Mouse (Mus musculus) lung, embryonic 14.5 days (tissue): Measurements from ENCODE around the gene Matn4. TPM values are rescaled to one million over a fixed set of nuclear protein-coding genes. Genes with fewer than 3 reads are reported as not detected.

Experiments used
- ATAC-seq: fragments of 200-750 bp; cut with Nextera tagmentation; 2 replicates; pipeline ENCODE4 v1.8.0; 2017; ENCODE audit warnings: mild to moderate bottlenecking, moderate TSS enrichment, moderate library complexity; ENCODE audit not compliant: insufficient read depth
- DNase-seq: peaks from one replicate; pipeline ENCODE4 v3.0.0-alpha.2; 2015
- H3K27ac ChIP-seq: fragments of 300-500 bp; sonication (generic); 2 replicates; pipeline ENCODE4 v1.5.1; 2014; ENCODE audit warnings: low read depth, mild to moderate bottlenecking, moderate library complexity
- H3K27me3 ChIP-seq: fragments of 300-500 bp; sonication (generic); 2 replicates; pipeline ENCODE4 v1.6.1; 2014; ENCODE audit warnings: low read length, control low read depth; ENCODE audit not compliant: insufficient read depth
- H3K36me3 ChIP-seq: fragments of 300-500 bp; sonication (generic); 2 replicates; pipeline ENCODE4 v1.6.1; 2014; ENCODE audit warnings: control low read depth; ENCODE audit not compliant: insufficient read depth
- H3K4me1 ChIP-seq: fragments of 300-500 bp; sonication (generic); 2 replicates; pipeline ENCODE4 v1.6.1; 2014; ENCODE audit warnings: antibody characterized with exemption, control low read depth; ENCODE audit not compliant: insufficient read depth
- H3K4me2 ChIP-seq: fragments of 300-500 bp; sonication (generic); 2 replicates; pipeline ENCODE4 v1.6.1; 2014; ENCODE audit warnings: mild to moderate bottlenecking
- H3K4me3 ChIP-seq: fragments of 300-500 bp; sonication (generic); 2 replicates; pipeline ENCODE4 v1.5.1; 2014; ENCODE audit warnings: low read depth, low read length
- H3K9ac ChIP-seq: fragments of 300-500 bp; sonication (generic); 2 replicates; pipeline ENCODE4 v1.6.1; 2014
- H3K9me3 ChIP-seq: fragments of 300-500 bp; sonication (generic); 2 replicates; pipeline ENCODE4 v1.6.1; 2016; ENCODE audit warnings: low read depth, low read length, control low read depth
- CTCF ChIP-seq: IDR thresholded peaks from 2 replicates; pipeline ENCODE4 v1.5.1; 2016; ENCODE audit warnings: antibody characterized with exemption, low read depth
- WGBS: fragments of 180-500 bp; shearing (Covaris S2); extraction: QIAGEN DNeasy Blood & Tissue Kit; methylation state at CpG from one replicate; pipeline ENCODE4 v1.1.7; 2014; 5-methylcytosine and 5-hydroxymethylcytosine counted together
- polyA plus RNA-seq: library from polyadenylated mRNA; unstranded; fragments of >200 nt; fragmentation: Nextera tagmentation; extraction: Ambion mirVana; gene quantifications from 2 replicates; pipeline ENCODE4 v1.2.1, GENCODE M21; 2014

The Matn4 gene
- polyA plus RNA-seq, 1 experiment from 2014 or later, result 6.7 TPM

DNA sequence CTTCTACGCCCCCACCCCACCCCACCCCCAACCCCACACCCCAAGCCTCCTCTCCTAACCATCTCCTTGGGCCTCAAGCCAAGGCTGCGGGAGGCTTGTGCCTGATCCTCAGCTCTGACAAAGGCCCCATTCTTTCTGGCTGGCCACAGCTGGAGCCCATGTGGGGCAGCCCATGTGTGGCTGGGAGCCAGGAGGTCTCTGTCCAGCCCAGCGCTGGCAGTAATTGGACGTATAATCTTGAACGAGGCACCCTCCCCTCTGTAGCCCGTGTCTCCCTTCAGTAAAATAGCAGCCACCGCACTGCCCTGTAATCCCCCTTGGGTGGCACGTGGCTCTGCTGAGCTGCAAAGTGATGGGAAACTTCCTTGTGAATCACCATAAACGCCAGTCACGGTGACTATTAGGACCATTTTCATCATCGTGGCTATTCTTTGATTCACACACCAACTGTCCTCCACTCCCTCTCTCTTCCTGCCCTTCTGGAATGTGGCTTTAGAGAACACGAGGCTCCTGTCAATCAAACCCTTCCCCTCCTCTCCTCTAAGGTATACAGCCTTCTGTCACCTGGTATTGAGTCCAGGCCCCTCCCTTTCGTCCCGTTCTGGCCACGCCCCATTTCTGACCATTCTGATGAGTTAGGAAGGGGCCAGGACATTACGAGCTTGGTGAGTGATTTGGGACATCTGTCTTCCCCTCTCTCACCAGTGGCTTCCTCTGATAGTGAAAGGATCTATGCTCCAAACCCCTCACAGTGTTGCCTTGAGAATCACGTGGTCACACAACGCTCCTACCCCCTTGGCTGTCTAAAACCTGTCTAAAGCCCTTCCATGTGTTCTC is 18.8 kb downstream of the Matn4 start:
- Histone ChIP-seq H3K4me2 (peak overlapping the region; percentile 45), H3K9me3 (no peaks in the 10 kb centered on the region), H3K4me3 (no peak overlapping the region), H3K4me1 (peaks cover 15% of the 10 kb centered on the region), H3K36me3 (no peaks in the 10 kb centered on the region), H3K27ac (peak overlapping the region; percentile 59; the same call in 1 of the 2 replicates), H3K27me3 (no peaks in the 10 kb centered on the region), H3K9ac (no peak overlapping the region)
- 13% methylated on average over 18 of the region's 18 CpGs for WGBS
- ATAC-seq, result peak; percentile 78
- peak; percentile 86 for DNase-seq
- TF ChIP-seq CTCF, result no peak

DNA sequence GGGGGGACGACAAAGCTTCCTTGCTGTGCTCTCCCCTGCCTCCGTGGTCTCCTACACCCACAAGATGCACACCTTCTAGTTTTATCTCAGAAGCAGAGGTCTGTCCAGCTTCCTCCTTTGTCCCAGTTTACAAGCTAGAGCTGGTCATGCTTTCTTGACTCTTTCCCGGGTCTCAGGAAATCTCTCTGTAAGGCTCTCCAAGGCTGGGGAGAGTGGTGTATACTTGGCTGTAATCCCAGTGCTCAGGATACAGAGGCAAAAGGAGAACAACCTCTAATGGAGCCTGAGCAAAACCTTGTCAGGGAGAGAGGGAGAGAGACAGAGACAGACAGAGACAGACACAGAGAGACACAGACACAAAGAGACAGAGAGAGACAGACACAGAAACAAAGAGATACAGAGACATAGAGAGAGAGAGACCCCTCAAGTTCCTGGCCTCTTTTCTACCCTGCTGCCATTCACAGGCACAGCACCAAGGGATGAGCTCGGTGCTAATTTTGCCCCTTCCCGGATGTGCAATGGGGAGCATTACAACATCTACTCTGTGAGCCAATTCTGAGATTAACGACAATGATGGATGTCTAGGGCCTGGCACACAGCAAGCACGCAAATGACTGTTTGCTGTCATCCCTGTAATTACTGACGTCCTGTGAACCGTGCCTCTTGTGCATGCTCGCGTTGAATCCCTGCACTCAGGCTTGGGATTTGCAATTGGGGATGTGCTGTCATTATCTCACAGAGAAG is 21.1 kb downstream of the Matn4 start:
- peaks cover 12% of the 10 kb centered on the region for H3K4me1 ChIP-seq
- H3K4me2 ChIP-seq, result no peak overlapping the region
- H3K9me3 ChIP-seq, result no peaks in the 10 kb centered on the region
- no peak overlapping the region for H3K27ac ChIP-seq
- DNase-seq (peak; percentile 48), ATAC-seq (no peak)
- no peak overlapping the region for H3K4me3 ChIP-seq
- TF ChIP-seq CTCF, result no peak
- no peak overlapping the region for H3K9ac ChIP-seq
- 43% methylated on average over 11 of the region's 11 CpGs for WGBS
- H3K27me3 ChIP-seq, result no peaks in the 10 kb centered on the region
- H3K36me3 ChIP-seq, result no peaks in the 10 kb centered on the region

DNA sequence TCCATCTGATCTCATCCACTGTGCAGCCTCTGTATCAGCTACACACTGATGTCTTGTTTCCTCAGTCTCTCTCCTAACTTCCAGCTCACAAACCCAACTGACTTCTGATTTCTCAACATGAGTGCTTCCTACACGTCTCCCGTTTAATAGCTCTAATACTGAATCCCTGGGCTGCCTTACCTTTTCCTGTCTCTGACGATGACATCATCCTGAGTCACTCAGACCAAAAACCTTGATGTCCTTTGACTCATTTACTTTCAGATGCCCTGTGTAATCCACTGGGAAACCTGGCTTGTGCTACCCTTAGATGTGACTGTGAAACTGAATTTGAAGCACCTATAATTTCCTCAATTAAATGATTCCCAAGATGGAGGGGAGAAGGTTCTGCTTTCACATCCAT is 22.0 kb downstream of the Matn4 start:
- no peak for TF ChIP-seq CTCF
- Histone ChIP-seq H3K9ac (no peak overlapping the region), H3K9me3 (no peaks in the 10 kb centered on the region), H3K27me3 (no peaks in the 10 kb centered on the region), H3K4me2 (no peak overlapping the region), H3K36me3 (no peaks in the 10 kb centered on the region), H3K27ac (no peak overlapping the region), H3K4me1 (peaks cover 12% of the 10 kb centered on the region), H3K4me3 (no peak overlapping the region)
- DNase-seq (no peak), ATAC-seq (no peak)
- WGBS, result 76% methylated on average over 3 of the region's 3 CpGs

DNA sequence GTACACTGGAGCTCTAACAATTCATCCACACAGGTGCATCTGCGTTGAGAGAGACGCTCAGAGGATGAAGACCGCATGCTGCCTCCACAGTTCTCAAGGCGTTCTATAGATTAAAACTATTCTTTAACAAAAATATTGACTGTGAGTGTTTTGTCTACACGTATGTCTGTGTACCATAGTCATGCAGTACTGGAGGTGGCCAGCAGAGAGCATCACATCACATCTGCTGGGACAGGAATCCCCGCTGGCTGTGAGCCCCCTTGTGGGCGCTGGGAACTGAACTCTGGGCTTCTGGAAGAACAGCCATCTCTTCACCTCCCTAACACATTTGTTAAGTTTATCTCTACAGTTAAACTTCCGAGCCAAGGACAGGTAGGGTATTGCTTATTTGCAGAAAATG is 23.2 kb downstream of the Matn4 start:
- H3K9ac ChIP-seq, result no peak overlapping the region
- H3K36me3 ChIP-seq, result no peaks in the 10 kb centered on the region
- ATAC-seq, result no peak
- peaks cover 12% of the 10 kb centered on the region for H3K4me1 ChIP-seq
- no peak overlapping the region for H3K4me3 ChIP-seq
- 73% methylated on average over 8 of the region's 8 CpGs for WGBS
- no peak overlapping the region for H3K4me2 ChIP-seq
- TF ChIP-seq CTCF, result peak; percentile 33; the same call in 1 of the 2 replicates
- no peak for DNase-seq
- H3K27ac ChIP-seq, result no peak overlapping the region
- no peaks in the 10 kb centered on the region for H3K9me3 ChIP-seq
- H3K27me3 ChIP-seq, result no peaks in the 10 kb centered on the region

DNA sequence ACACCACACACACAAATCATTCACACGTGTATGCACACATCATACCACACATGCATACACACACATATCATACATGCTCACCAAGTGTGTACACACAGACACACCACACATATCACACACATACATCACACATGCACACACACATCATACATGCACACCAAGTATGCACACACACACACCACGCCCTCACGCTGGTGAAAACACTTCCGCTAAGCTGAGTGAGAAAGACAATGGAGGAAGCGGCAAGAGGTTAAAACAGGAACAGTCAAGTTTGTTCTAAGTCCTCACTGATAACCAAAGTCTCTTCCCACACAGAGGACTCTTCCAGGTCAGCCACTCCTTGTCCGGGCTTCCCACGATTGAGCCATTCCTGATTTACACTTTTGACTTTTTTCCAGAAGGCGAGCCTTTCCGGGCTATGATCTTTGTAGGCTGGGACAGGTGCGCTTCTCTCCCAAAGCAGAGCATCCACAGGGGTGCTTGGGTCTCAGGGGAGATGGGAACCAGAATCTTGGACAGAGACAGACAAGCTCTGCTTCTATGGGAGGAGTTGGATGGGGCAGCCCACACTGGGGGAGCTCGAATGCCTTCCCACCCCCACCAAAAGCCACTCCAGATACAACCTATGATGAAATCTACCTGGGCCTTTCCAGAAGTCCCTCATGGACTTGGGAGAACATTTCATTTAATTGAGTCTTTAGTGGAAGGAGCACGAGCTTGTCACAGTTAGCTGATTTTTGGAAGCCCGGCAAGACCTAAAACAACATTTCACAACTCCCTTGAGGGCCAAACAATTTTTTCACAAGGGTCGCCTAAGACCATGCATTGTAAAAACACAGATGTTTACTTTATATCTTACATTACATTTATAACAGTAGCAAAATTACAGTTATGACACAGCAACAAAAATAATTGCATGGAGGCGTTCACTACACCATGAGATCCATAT is 27.2 kb downstream of the Matn4 start:
- no peak for ATAC-seq

DNA sequence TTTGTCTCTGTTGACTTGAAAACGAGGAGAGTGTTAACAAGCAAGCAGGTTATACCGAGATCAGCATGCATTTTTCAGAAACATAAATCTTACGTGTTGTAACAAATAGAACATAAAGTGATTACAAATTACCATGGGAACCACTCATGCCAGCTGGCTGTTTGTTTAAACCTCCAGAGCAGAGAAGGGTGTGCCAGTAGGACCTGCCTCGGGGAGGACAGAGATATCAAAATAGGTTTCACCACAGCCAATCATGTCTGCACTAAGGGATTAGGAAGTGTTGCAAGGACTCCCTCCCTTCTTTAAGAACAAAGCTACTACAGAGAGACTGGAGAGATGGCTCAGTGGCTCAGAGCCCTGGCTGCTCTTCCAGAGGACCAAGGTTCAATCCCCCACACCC is 31.8 kb downstream of the Matn4 start:
- DNase-seq, result no peak
- WGBS, result 30% methylated on average over 4 of the region's 4 CpGs
- Histone ChIP-seq H3K4me3 (no peak overlapping the region), H3K36me3 (no peaks in the 10 kb centered on the region), H3K27ac (no peak overlapping the region), H3K9ac (no peak overlapping the region), H3K9me3 (no peaks in the 10 kb centered on the region), H3K4me1 (no peaks in the 10 kb centered on the region), H3K4me2 (no peak overlapping the region), H3K27me3 (no peaks in the 10 kb centered on the region)
- TF ChIP-seq CTCF, result no peak
- ATAC-seq, result no peak

More for the DNA sequence above, 27.2 kb downstream of the Matn4 start:
- no peak overlapping the region for H3K4me3 ChIP-seq
- no peaks in the 10 kb centered on the region for H3K27me3 ChIP-seq
- no peak for TF ChIP-seq CTCF
- no peak for DNase-seq
- H3K9ac ChIP-seq, result no peak overlapping the region
- WGBS, result 80% methylated on average over 15 of the region's 15 CpGs
- no peak overlapping the region for H3K27ac ChIP-seq
- no peaks in the 10 kb centered on the region for H3K4me1 ChIP-seq
- no peaks in the 10 kb centered on the region for H3K9me3 ChIP-seq
- H3K4me2 ChIP-seq, result no peak overlapping the region
- no peaks in the 10 kb centered on the region for H3K36me3 ChIP-seq
